Mouse (Mus musculus) forebrain, embryonic 14.5 days (tissue): ENCODE data around the gene Slc52a3. TPM values are rescaled to one million over a fixed set of nuclear protein-coding genes. Genes with fewer than 3 reads are reported as not detected.
A peak's percentile ranks its signal among the peaks of the same experiment; 100 is the strongest.

Experiments used
- ATAC-seq: fragments of 200-750 bp; cut with Nextera tagmentation; 2 replicates; pipeline ENCODE4 v1.8.0; 2017; ENCODE audit warnings: mild to moderate bottlenecking, moderate library complexity
- DNase-seq: peaks from one replicate; pipeline ENCODE4 v3.0.0-alpha.2; 2015; ENCODE audit warnings: low spot score
- H3K27ac ChIP-seq: fragments of 300-500 bp; sonication (generic); 2 replicates; pipeline ENCODE4 v1.5.1; 2014; ENCODE audit warnings: low read depth, mild to moderate bottlenecking, control low read depth, low read length, moderate library complexity
- H3K27me3 ChIP-seq: fragments of 300-500 bp; sonication (generic); replicated peaks from 2 replicates; pipeline ENCODE4 v1.6.1; 2014; ENCODE audit warnings: low read length, control low read depth, mixed read lengths; ENCODE audit not compliant: control insufficient read depth, insufficient read depth
- H3K36me3 ChIP-seq: fragments of 300-500 bp; sonication (generic); 2 replicates; pipeline ENCODE4 v1.6.1; 2014; ENCODE audit warnings: low read length, control low read depth; ENCODE audit not compliant: control insufficient read depth, insufficient read depth
- H3K4me1 ChIP-seq: fragments of 300-500 bp; sonication (generic); 2 replicates; pipeline ENCODE4 v1.6.1; 2014; ENCODE audit warnings: antibody characterized with exemption, low read length, control low read depth; ENCODE audit not compliant: control insufficient read depth, insufficient read depth
- H3K4me2 ChIP-seq: fragments of 300-500 bp; sonication (generic); 2 replicates; pipeline ENCODE4 v1.6.1; 2014; ENCODE audit warnings: mild to moderate bottlenecking, control low read depth, low read length
- H3K4me3 ChIP-seq: fragments of 300-500 bp; sonication (generic); 2 replicates; pipeline ENCODE4 v1.5.1; 2014; ENCODE audit warnings: low read depth, low read length, control low read depth
- H3K9ac ChIP-seq: fragments of 300-500 bp; sonication (generic); 2 replicates; pipeline ENCODE4 v1.6.1; 2014; ENCODE audit warnings: mild to moderate bottlenecking, low read length, control low read depth, moderate library complexity
- H3K9me3 ChIP-seq: fragments of 300-500 bp; sonication (generic); replicated peaks from 2 replicates; pipeline ENCODE4 v1.6.1; 2016; ENCODE audit warnings: low read length, control low read depth, mixed read lengths; ENCODE audit not compliant: control insufficient read depth
- WGBS: fragments of 180-500 bp; shearing (Covaris S2); extraction: QIAGEN DNeasy Blood & Tissue Kit; methylation state at CpG from one replicate; pipeline ENCODE4 v1.1.7; 2014; 5-methylcytosine and 5-hydroxymethylcytosine counted together
- polyA plus RNA-seq: library from polyadenylated mRNA; unstranded; fragments of >200 nt; fragmentation: Nextera tagmentation; extraction: Ambion mirVana; gene quantifications from 2 replicates; pipeline ENCODE4 v1.2.1, GENCODE M21; 2014

Slc52a3 gene
- polyA plus RNA-seq, 1 experiment from 2014 or later, result 0.72 TPM

DNA sequence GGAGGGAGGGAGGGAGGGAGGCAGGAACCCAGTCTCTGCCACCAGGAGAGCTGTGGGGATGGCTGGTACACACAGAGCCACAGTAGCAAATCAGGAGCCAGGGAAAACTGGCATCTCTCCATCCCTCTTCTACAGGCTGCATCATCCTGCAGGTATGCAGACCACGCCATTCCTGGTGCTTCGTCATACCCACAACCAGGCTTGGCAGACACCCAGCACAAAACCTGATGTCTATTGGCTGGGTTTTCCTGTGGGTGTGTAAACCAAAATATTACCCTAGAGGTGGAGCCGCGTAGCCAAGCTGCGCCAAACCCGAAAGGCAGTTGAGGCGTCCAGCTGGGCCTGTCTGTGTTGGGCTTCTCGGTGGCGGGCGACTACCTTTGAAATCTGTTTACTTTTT, 33.8 kb upstream of the Slc52a3 start:
- no peaks in the 10 kb centered on the region for H3K36me3 ChIP-seq
- no peak overlapping the region for H3K9ac ChIP-seq
- no peaks in the 10 kb centered on the region for H3K27me3 ChIP-seq
- 32% methylated on average over 10 of the region's 10 CpGs for WGBS
- DNase-seq (peak; percentile 87), ATAC-seq (peak; percentile 76)
- H3K27ac ChIP-seq, result peak overlapping the region; percentile 52
- no peaks in the 10 kb centered on the region for H3K9me3 ChIP-seq
- no peak overlapping the region for H3K4me2 ChIP-seq
- H3K4me1 ChIP-seq, result peaks cover 27% of the 10 kb centered on the region
- H3K4me3 ChIP-seq, result no peak overlapping the region

DNA sequence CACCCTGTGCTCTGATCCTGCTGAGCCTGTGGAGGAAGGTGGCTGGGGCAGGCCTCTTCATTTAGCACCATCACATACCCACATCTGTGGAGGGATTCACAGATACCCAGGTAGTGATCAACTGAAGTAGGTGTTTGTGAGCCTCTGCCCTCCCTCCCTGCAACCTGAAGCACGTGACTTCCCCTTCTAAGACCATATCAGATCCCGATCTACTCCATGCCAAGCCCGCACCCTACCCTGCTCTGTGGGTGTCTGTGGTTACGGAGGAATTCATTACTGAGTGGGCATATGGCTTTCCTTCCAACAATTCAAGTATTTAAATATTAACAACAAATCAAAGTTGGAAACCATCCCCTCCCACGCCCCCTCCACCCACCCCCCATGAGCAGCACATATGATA, 33.0 kb upstream of the Slc52a3 start:
- Histone ChIP-seq H3K4me1 (peaks cover 34% of the 10 kb centered on the region), H3K27me3 (no peaks in the 10 kb centered on the region), H3K27ac (0 out of 2 replicates have a peak overlapping the region, but pooled peaks have one; percentile 36), H3K9ac (no peak overlapping the region), H3K4me2 (no peak overlapping the region), H3K36me3 (0 out of 2 replicates have a peak, but pooled peaks cover 3% of the 10 kb centered on the region), H3K4me3 (no peak overlapping the region), H3K9me3 (no peaks in the 10 kb centered on the region)
- DNase-seq (no peak), ATAC-seq (no peak)
- 85% methylated on average over 5 of the region's 5 CpGs for WGBS

DNA sequence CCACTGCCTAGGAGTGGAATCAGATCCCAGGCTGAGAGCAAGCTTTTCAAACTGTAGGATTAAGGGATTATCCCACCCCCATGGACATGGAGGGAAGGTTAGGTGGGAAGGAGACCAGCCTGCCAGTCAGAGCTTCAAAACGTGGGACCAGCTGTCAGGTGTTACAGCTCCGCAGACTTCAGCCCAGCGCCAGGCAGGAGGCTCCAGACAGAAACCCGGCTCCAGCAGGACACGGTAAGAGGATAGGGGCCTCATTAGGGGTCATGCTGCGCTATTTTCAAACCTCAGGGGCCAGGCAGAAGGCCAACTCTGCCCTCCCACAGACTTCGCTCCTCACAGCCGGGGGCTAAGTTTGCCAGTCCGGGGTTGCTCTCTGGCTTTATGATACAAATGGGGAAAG, 32.3 kb upstream of the Slc52a3 start:
- Histone ChIP-seq H3K4me1 (peaks cover 41% of the 10 kb centered on the region), H3K36me3 (peaks cover 6% of the 10 kb centered on the region; the same call in 1 of the 2 replicates), H3K4me2 (peak overlapping the region; percentile 1; the same call in 1 of the 2 replicates), H3K9ac (0 out of 2 replicates have a peak overlapping the region, but pooled peaks have one; percentile 5), H3K4me3 (no peak overlapping the region), H3K9me3 (no peaks in the 10 kb centered on the region), H3K27ac (peak overlapping the region; percentile 36; the same call in 1 of the 2 replicates), H3K27me3 (no peaks in the 10 kb centered on the region)
- DNase-seq, result peak; percentile 67
- 0 out of 2 replicates have a peak, but pooled peaks have one; percentile 21 for ATAC-seq
- 2% methylated on average over 9 of the region's 9 CpGs for WGBS

DNA sequence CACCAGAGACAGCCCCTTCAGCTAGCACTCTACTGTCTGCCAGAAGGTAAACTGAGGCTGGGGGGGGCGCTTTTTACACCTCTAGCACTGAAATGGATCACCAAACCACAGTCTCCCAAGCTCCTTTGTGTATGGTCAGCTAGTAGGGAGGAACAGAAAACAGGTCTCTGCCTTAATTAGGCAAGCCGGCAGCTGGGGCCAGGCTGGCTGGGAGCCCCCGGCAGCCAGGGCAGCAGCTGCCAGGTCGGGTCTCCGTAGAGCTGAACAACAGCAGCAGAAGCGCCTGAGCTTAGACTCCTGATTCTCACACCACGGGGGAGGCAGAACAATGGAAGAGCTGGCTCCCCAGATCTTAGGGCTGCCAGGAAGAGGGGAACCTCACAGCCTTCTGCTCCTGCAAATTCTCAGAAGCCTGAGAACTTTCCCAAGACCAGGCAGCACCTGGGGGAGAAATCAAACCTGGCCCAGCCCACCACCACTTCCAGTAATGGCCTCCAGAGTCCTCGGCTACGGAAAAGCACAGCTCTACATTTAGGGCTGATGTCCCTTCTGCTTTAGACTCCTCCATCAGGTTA, 29.0 kb upstream of the Slc52a3 start:
- ATAC-seq (peak; percentile 11), DNase-seq (peak; percentile 74)
- H3K4me1 ChIP-seq, result peaks cover 57% of the 10 kb centered on the region
- peak overlapping the region; percentile 66 for H3K4me2 ChIP-seq
- WGBS, result 9% methylated on average over 9 of the region's 9 CpGs
- H3K9me3 ChIP-seq, result no peaks in the 10 kb centered on the region
- H3K4me3 ChIP-seq, result peak overlapping the region; percentile 2; the same call in 1 of the 2 replicates
- peak overlapping the region; percentile 60 for H3K9ac ChIP-seq
- peaks cover 17% of the 10 kb centered on the region; the same call in 1 of the 2 replicates for H3K36me3 ChIP-seq
- H3K27ac ChIP-seq, result peak overlapping the region; percentile 87
- H3K27me3 ChIP-seq, result no peaks in the 10 kb centered on the region

DNA sequence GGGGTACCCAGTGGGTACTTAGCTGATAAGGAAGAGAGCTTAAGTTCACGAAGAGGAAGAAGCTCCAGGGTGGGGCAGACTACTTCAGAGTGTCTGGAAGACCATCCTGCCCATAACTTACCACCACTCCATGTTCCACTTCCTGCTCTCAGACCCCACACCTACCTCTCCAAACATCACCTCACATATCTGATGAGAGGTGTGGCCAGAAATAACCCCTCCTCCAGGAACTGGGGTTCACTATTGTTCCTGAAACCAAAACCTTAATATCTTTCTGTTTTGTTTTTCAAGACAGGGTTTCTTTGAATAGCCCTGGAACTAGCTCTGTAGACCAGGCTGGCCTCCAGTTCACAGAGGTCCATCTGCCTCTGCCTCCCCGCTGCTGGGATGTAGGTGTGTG, 28.5 kb upstream of the Slc52a3 start:
- H3K9me3 ChIP-seq, result no peaks in the 10 kb centered on the region
- H3K27me3 ChIP-seq, result no peaks in the 10 kb centered on the region
- H3K36me3 ChIP-seq, result peaks cover 17% of the 10 kb centered on the region; the same call in 1 of the 2 replicates
- WGBS, result 80% methylated on average over 2 of the region's 2 CpGs
- H3K4me1 ChIP-seq, result peaks cover 55% of the 10 kb centered on the region
- no peak overlapping the region for H3K4me3 ChIP-seq
- peak overlapping the region; percentile 66 for H3K4me2 ChIP-seq
- peak overlapping the region; percentile 87 for H3K27ac ChIP-seq
- peak overlapping the region; percentile 60; the same call in 1 of the 2 replicates for H3K9ac ChIP-seq
- DNase-seq (no peak), ATAC-seq (no peak)

DNA sequence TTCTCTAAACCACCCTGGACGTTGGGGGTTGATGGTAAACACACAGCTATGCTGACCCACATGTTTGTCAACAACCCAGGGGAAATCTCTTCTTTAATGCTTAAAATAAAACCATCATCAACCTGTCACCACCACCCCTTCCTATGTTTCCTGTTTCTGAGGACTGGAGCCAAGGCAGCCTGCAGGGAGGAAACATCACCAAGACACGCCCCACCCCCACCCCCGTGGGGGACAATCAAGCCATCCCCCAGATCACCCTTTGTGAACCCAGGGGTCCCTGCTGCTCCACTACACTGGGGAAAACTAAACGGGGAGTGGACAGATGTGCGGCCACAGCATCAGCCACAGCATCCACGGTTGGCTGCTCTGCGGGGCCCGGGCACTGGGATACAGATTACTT, 27.9 kb upstream of the Slc52a3 start:
- no peak overlapping the region for H3K9ac ChIP-seq
- H3K36me3 ChIP-seq, result peaks cover 17% of the 10 kb centered on the region; the same call in 1 of the 2 replicates
- no peaks in the 10 kb centered on the region for H3K9me3 ChIP-seq
- H3K4me3 ChIP-seq, result no peak overlapping the region
- no peaks in the 10 kb centered on the region for H3K27me3 ChIP-seq
- peak overlapping the region; percentile 66 for H3K4me2 ChIP-seq
- 77% methylated on average over 8 of the region's 8 CpGs for WGBS
- ATAC-seq (no peak), DNase-seq (no peak)
- peak overlapping the region; percentile 87; the same call in 1 of the 2 replicates for H3K27ac ChIP-seq
- H3K4me1 ChIP-seq, result peaks cover 58% of the 10 kb centered on the region

DNA sequence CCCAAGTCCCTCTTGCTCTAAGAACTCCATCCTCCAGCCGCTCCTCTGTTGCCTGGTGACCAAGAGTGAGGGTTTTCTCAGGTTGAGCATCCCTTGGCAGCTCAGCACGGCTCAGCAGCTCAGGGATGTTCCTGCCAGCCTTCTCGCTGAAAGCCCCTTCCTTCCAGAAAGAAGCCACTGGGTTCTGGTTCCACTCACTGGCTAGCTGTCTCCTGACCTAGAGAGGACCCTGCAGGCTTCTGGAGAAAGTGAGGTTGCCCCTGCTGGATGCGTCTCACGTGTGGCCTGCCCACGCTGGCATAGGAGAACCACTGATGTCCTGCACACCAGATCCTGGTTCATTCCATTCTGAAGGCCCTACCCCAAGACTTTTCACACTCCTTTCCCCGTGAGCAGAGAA, 27.3 kb upstream of the Slc52a3 start:
- 85% methylated on average over 7 of the region's 7 CpGs for WGBS
- Histone ChIP-seq H3K36me3 (peaks cover 17% of the 10 kb centered on the region; the same call in 1 of the 2 replicates), H3K27ac (no peak overlapping the region; the same call in 1 of the 2 replicates), H3K4me3 (no peak overlapping the region), H3K9me3 (no peaks in the 10 kb centered on the region), H3K27me3 (no peaks in the 10 kb centered on the region), H3K4me1 (peaks cover 63% of the 10 kb centered on the region), H3K4me2 (peak overlapping the region; percentile 66), H3K9ac (peak overlapping the region; percentile 29; the same call in 1 of the 2 replicates)
- DNase-seq, result no peak
- no peak for ATAC-seq

DNA sequence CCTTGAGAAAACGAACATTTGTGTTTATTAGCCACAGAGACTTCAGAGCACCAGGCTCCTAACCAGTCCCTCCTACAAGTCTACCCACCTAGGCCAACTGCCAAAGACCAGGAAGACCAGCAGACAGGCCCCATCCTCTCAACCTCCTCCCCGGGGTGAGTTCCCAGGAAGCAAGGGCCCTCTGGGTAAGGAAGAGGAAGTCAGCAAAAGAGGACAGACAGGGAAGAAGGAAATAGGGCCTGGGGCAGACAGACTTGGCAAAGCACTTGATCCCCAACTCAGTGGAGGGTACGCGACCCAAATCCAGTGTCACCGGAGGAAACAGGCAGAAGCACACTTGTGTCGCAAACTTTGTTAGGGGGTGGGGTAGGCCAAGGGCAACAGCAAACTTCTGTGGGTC, 26.9 kb upstream of the Slc52a3 start:
- Histone ChIP-seq H3K4me2 (peak overlapping the region; percentile 66), H3K4me3 (0 out of 2 replicates have a peak overlapping the region, but pooled peaks have one; percentile 9), H3K9ac (peak overlapping the region; percentile 29; the same call in 1 of the 2 replicates), H3K27ac (no peak overlapping the region), H3K4me1 (peaks cover 65% of the 10 kb centered on the region), H3K9me3 (no peaks in the 10 kb centered on the region), H3K27me3 (no peaks in the 10 kb centered on the region), H3K36me3 (peaks cover 17% of the 10 kb centered on the region; the same call in 1 of the 2 replicates)
- ATAC-seq (no peak), DNase-seq (no peak)
- WGBS, result 89% methylated on average over 6 of the region's 6 CpGs
